In genomic region chr7:112826114-112826911, GRCm38 (mm10) we compare ENCODE assay signal across 8 mouse cellular contexts.
DNase-seq lines count a peak whose midpoint lies in the region; ATAC-seq lines count a peak whose summit lies in the region.

No protein-coding gene starts in this region.

- H3K36me3 ChIP-seq in intestine, embryonic 16.5 days (ENCODE audit: control insufficient read depth, insufficient read depth, low read length) = no peaks in the 10 kb centered on the region

- 5% methylated on average over 17 of the region's 17 CpGs for WGBS in intestine, embryonic 16.5 days

- H3K4me3 ChIP-seq in intestine, embryonic 16.5 days (ENCODE audit: low read length) = peak overlapping the region; percentile 25

- peaks cover 56% of the 10 kb centered on the region for H3K4me1 ChIP-seq in intestine, embryonic 16.5 days (ENCODE audit: control insufficient read depth, insufficient read depth, low read length)

- peak overlapping the region; percentile 40 for H3K4me2 ChIP-seq in intestine, embryonic 16.5 days (ENCODE audit: low read depth, low read length)

- H3K27ac ChIP-seq in intestine, embryonic 16.5 days (ENCODE audit: low read length) = peak overlapping the region; percentile 98

- peak; percentile 15 to 31 for DNase-seq in urinary bladder, adult 18-20 months (ENCODE audit: low spot score in 2 of 2)
- no peak for DNase-seq in urinary bladder, adult 2 months (ENCODE audit: low spot score)
- peak; percentile 98 for DNase-seq in heart, adult 11 months
- peak; percentile 39 to 82 for DNase-seq in left cerebral cortex, postnatal 25 days (ENCODE audit: low spot score in 2 of 2)
- DNase-seq in mesoderm, embryonic 11.5 days (ENCODE audit: low read depth, low spot score) = peak; percentile 92
- peak; percentile 57 for DNase-seq in right cerebral cortex, postnatal 25 days
- no peak for DNase-seq in thymus, postnatal 25 days

- H3K9ac ChIP-seq in intestine, embryonic 16.5 days (ENCODE audit: low read depth, low read length) = peak overlapping the region; percentile 46

- peak; percentile 95 for ATAC-seq in intestine, embryonic 16.5 days

- no peaks in the 10 kb centered on the region for H3K9me3 ChIP-seq in intestine, embryonic 16.5 days (ENCODE audit: control insufficient read depth, low read length)

- intact Hi-C loops in left cerebral cortex, postnatal 25 days (cut with DNase I) = no loop called here

- no peaks in the 10 kb centered on the region for H3K27me3 ChIP-seq in intestine, embryonic 16.5 days (replicated peaks; ENCODE audit: control insufficient read depth, insufficient read depth, low read length)

Comparison
In these comparisons a context has a peak if more than half of its experiments do, and no peak if none do; other contexts are left out.
1. DNase-seq: peak in urinary bladder, adult 18-20 months (2 of 2), heart, adult 11 months (single experiment), left cerebral cortex, postnatal 25 days (2 of 2), mesoderm, embryonic 11.5 days (single experiment) and right cerebral cortex, postnatal 25 days (single experiment); none in urinary bladder, adult 2 months (single experiment) and thymus, postnatal 25 days (single experiment).